Mouse (Mus musculus) C2C12 (cell line): ENCODE measurements around the gene Pid1. TPM values are rescaled to one million over a fixed set of nuclear protein-coding genes. Genes with fewer than 3 reads are reported as not detected.

Source experiments
- H3K27me3 ChIP-seq: one replicate; pipeline ENCODE4 v1.6.1; 2011; ENCODE audit not compliant: control insufficient read depth, insufficient read depth, insufficient read length
- H3K36me3 ChIP-seq: one replicate; pipeline ENCODE4 v1.6.1; 2011; ENCODE audit not compliant: control insufficient read depth, insufficient read depth
- H3K4me3 ChIP-seq: one replicate; pipeline ENCODE4 v1.5.1; 2011; ENCODE audit warnings: mild to moderate bottlenecking, control low read depth; ENCODE audit not compliant: poor library complexity, insufficient read depth, severe bottlenecking
- H3K79me2 ChIP-seq: one replicate; pipeline ENCODE4 v1.6.1; 2011; ENCODE audit not compliant: control insufficient read depth, insufficient read depth
- H3K79me3 ChIP-seq: one replicate; pipeline ENCODE4 v1.6.1; 2011; ENCODE audit warnings: low read depth, control low read depth
- H3ac ChIP-seq: one replicate; pipeline ENCODE3; 2011; ENCODE audit warnings: low read depth; ENCODE audit not compliant: control insufficient read depth, insufficient read length
- CEBPB ChIP-seq: IDR thresholded peaks from one replicate; pipeline ENCODE4 v1.6.1; 2011; ENCODE audit warnings: low read depth, mild to moderate bottlenecking, control low read depth, moderate library complexity
- CTCF ChIP-seq: IDR thresholded peaks from one replicate; pipeline ENCODE4 v1.5.1; 2011; ENCODE audit not compliant: control insufficient read depth, insufficient read depth, insufficient read length
- FOSL1 ChIP-seq: IDR thresholded peaks from one replicate; pipeline ENCODE4 v1.8.0; 2011; ENCODE audit warnings: mild to moderate bottlenecking, low read length; ENCODE audit not compliant: poor library complexity, insufficient read depth, severe bottlenecking
- MAX ChIP-seq: IDR thresholded peaks from one replicate; pipeline ENCODE4 v1.6.1; 2011; ENCODE audit warnings: mild to moderate bottlenecking, control low read depth
- MYOD1 ChIP-seq: IDR thresholded peaks from one replicate; pipeline ENCODE4 v1.6.1; 2011; ENCODE audit warnings: low read depth; ENCODE audit not compliant: control insufficient read depth, insufficient read length
- MYOG ChIP-seq: IDR thresholded peaks from one replicate; pipeline ENCODE4 v1.6.1; 2011; ENCODE audit not compliant: control insufficient read depth, insufficient read length; ENCODE audit errors: extremely low read depth
- USF1 ChIP-seq: IDR thresholded peaks from one replicate; pipeline ENCODE4 v1.6.1; 2011; ENCODE audit warnings: low read depth, mild to moderate bottlenecking, control low read depth, moderate library complexity
- polyA plus RNA-seq: library from polyadenylated mRNA; unstranded; fragments of >200 nt; fragmentation: generic; extraction: Trizol; gene quantifications from one replicate; pipeline ENCODE4 v1.2.1, GENCODE M21; 2012; ENCODE audit warnings: missing spikeins

The Pid1 gene
- polyA plus RNA-seq, 1 experiment = 0.21 TPM

DNA sequence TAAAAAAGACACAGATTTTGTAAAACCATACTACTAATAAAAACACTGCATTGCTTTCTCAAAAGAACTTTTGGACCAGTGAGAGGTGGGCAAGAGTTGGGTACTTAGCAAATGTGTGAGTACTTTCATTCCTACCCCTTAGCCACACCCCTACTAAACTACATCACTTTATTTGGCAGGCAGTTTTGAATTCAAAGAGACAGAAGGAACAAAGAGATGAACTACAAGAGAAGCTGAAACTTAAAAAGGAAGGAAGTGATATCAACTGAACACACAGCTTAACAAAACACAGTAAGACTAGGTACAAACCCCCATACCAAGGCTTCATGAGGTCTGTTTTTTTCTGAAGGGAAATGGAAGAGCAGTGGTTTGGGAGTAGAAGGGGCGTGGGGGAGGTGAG lies 45.4 kb downstream of the Pid1 start:
- Histone ChIP-seq H3K27me3 (no peaks in the 10 kb centered on the region), H3K79me3 (no peaks in the 10 kb centered on the region), H3K36me3 (no peaks in the 10 kb centered on the region), H3K79me2 (no peaks in the 10 kb centered on the region), H3K4me3 (no peak overlapping the region), H3ac (no peak overlapping the region)
- TF ChIP-seq USF1 = no peak
- no peak for TF ChIP-seq MAX
- no peak for TF ChIP-seq FOSL1
- no peak for TF ChIP-seq MYOG
- no peak for TF ChIP-seq CTCF
- no peak for TF ChIP-seq MYOD1
- no peak for TF ChIP-seq CEBPB

DNA sequence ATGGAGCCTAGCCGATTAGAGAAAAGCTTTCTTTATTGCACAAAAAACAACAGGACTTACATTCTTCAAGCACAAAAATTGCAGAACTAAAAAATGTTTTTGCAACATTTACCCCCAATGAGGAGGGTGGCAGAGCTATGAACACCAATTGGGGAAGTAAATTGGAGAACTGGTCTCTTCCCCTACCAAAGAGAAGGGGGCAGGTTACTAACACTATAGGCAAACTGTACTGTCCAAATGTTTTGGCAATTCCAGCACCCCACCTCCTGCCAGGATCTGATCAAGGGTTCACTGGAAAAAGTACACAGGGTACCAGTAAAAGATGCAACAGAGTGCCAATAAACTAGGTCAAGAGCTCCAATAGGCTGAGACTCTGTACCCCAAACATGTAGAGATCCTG lies 46.2 kb downstream of the Pid1 start:
- Histone ChIP-seq H3ac (no peak overlapping the region), H3K36me3 (no peaks in the 10 kb centered on the region), H3K27me3 (no peaks in the 10 kb centered on the region), H3K4me3 (no peak overlapping the region), H3K79me3 (no peaks in the 10 kb centered on the region), H3K79me2 (no peaks in the 10 kb centered on the region)
- TF ChIP-seq MYOD1 (no peak), MYOG (no peak), CTCF (no peak), MAX (no peak), FOSL1 (no peak)

DNA sequence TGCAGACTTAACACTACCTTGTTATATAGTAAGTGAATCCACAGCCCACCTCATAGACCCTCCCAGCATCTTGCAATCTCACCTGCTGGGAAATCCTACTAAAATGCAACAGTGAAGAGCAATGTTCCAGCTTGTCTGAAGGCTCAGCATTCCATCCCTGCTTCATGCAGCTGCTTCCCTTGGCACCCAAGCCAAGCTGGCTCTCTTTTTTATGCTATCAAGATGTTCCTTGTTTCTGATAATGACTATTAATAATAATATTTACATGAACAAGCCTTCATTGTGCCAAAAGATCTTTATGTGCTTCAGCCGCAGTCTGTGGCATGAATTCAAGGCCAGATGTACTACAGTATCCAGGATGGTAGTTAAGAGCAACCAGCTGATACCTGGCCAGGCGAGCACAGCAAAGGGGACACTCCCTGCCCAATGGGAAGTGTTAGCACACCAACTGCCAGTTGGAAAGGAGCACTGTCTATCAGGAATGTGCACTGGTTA lies 54.0 kb downstream of the Pid1 start:
- H3K36me3 ChIP-seq = no peaks in the 10 kb centered on the region
- H3ac ChIP-seq = no peak overlapping the region
- H3K79me2 ChIP-seq = no peaks in the 10 kb centered on the region
- H3K79me3 ChIP-seq = no peaks in the 10 kb centered on the region
- H3K4me3 ChIP-seq = no peak overlapping the region
- no peak for TF ChIP-seq USF1
- TF ChIP-seq FOSL1 = no peak
- no peak for TF ChIP-seq CEBPB
- no peak for TF ChIP-seq MYOD1
- no peak for TF ChIP-seq MAX
- no peak for TF ChIP-seq CTCF
- TF ChIP-seq MYOG = no peak
- H3K27me3 ChIP-seq = no peaks in the 10 kb centered on the region

DNA sequence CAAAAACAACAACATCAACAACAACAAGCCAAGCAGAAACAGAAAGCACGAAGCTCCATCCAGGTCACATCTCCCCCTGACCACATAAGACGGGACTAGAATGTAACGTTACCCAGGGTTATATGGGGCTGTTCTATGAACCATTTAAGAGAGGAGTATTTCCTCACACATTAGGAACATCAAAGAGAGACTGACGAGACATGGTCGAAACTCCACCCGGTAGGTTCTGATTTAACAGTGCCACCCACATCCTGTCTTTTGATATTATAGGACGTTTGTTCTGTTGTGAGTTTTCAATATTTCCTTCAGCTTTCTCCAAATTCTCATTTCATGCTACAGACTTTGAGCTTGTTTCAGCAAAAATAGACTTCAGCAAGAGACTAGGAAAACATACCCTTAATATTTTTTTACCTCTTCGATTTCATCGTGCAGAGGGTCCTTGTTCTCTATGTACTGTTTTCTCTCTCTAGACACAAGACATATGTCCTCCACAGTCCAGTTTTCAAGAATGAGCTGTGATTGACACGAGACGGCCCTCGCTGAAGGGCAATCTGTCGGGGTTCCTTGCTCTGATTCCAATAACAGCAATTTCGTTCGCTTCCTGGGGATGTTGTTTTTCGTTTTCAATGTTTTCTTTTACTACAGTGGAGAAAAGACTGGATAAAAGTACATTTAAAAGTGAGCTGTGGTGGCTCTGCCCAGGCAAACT lies 58.1 kb downstream of the Pid1 start:
- TF ChIP-seq MAX = no peak
- TF ChIP-seq MYOD1 = no peak
- TF ChIP-seq CEBPB = no peak
- no peak for TF ChIP-seq USF1
- no peaks in the 10 kb centered on the region for H3K79me2 ChIP-seq
- no peaks in the 10 kb centered on the region for H3K27me3 ChIP-seq
- no peaks in the 10 kb centered on the region for H3K79me3 ChIP-seq
- H3K4me3 ChIP-seq = no peak overlapping the region
- no peak overlapping the region for H3ac ChIP-seq
- no peaks in the 10 kb centered on the region for H3K36me3 ChIP-seq

DNA sequence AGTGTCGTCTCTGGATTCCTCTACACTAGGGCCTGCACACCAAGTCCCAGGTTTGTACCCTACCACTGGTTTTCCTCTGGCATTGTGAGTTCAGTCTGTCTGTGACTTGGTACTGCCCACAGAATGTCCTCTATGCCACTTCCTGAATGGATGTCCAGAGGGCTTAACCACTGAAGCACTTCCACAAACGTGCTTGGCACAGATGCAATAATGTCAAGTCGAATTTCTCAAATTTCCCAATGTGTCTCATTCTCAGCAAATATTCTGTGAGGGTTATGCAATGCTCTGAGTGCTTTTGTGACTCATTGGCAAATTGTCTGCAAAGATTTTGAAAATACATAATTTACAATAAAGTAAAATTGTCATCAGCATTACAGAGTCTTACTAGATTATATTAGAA lies 61.2 kb downstream of the Pid1 start:
- TF ChIP-seq CEBPB (peak; percentile 91), CTCF (no peak)
- no peaks in the 10 kb centered on the region for H3K79me3 ChIP-seq
- H3K4me3 ChIP-seq = no peak overlapping the region
- H3K79me2 ChIP-seq = no peaks in the 10 kb centered on the region
- H3K27me3 ChIP-seq = no peaks in the 10 kb centered on the region
- no peaks in the 10 kb centered on the region for H3K36me3 ChIP-seq
- no peak overlapping the region for H3ac ChIP-seq

DNA sequence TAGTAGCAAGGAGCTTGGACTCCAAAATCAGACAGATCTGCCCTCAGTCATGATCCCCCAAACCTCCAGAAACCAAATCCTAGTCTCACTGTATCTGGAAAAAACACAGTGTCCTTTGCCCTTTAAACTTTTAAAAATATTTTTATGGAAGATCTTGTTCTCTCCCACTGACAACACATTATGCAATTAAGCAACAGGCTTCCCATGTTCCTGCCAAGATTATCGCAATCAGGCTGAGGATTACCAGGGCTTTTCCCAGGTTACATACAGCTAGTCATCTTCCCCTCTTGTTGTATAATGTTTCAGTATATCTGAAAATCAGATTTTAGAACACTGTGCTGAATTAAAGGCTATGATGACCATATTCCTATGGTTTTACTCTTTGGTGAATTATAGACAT lies 64.3 kb downstream of the Pid1 start:
- no peaks in the 10 kb centered on the region for H3K79me3 ChIP-seq
- H3K27me3 ChIP-seq = no peaks in the 10 kb centered on the region
- no peak overlapping the region for H3K4me3 ChIP-seq
- H3ac ChIP-seq = no peak overlapping the region
- no peaks in the 10 kb centered on the region for H3K36me3 ChIP-seq
- TF ChIP-seq MYOG (no peak), CTCF (no peak), CEBPB (no peak), MAX (no peak), FOSL1 (no peak), MYOD1 (no peak), USF1 (no peak)
- no peaks in the 10 kb centered on the region for H3K79me2 ChIP-seq

DNA sequence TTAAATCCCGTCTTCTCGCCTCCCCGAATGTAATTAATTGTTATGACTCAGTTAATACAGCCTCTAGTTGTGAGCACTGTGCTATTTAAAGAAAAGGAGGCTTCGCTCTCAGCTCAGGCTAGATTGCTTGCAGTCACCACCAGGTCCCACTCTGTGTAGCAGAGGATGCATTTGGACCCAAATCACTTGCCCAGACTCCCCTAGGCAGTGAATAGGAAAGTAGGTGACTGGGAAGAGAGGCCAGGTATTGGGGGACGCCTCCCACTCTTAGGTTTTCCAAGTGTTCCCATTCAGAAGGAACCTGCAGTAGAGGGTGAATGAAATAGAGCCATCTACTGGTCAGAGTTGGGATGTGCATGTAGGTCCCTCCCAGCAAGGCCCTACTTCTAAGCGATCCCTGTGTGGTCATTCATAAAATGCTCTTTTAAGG lies 77.3 kb downstream of the Pid1 start:
- no peak overlapping the region for H3ac ChIP-seq
- H3K4me3 ChIP-seq = no peak overlapping the region
- TF ChIP-seq USF1 = no peak
- TF ChIP-seq CTCF = peak; percentile 59
- no peaks in the 10 kb centered on the region for H3K79me2 ChIP-seq
- no peaks in the 10 kb centered on the region for H3K27me3 ChIP-seq
- no peaks in the 10 kb centered on the region for H3K79me3 ChIP-seq
- H3K36me3 ChIP-seq = no peaks in the 10 kb centered on the region
